Mouse (Mus musculus): ENCODE data around the gene Saa3.
"Not testable (repeated sequence)": the region's sequence is repeated elsewhere in the genome, so short reads cannot be mapped to it uniquely, and the experiment has no call there.

The Saa3 gene

DNA sequence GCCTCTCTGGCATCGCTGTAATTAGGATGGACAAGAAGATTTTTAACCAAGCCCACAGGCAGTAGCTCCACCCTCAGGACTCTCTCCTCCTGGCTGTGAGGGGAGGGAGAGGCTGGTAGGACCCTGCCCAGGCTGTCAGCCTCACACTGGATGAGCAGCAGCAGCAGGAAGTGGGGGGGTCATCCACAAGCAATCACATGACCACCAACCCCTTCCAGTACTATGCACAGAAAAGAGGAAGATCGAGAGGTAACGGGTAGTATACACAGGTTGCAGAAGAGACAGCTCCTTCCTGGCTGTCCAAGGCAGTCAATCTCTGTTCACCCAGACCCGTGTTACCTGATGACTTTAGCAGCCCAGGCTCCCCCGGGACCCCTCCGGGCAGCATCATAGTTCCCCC, 3.2 kb downstream of the Saa3 start:
- no peak for ATAC-seq (ENCODE audit: low TSS enrichment)

DNA sequence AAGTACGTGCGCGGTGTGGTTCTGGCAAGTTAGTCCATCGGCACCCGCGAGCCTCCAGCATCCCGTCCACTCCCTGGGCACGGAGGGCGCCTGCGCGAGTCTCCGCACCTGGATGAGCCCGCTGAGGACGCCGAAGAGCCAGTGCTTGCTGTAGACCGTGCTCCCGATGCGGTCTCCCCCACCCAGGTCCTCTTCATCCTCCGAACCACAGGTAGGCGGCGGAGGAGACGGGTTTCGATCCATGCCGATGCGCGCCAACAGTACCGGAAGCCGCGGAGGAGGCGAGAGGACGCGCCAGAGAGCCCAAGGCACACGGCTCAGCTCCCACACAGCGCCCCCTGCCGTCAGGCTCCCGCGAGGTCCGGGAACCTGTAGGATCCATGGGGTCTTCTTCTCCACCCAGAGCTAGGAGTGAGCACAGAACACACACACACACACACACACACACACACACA, 5.1 kb downstream of the Saa3 start, which contains the start of gene Saal1:
Gene Saal1, minus strand, starts transcription at position 291 of the 455 bp plus-strand sequence.
- ATAC-seq (ENCODE audit: low TSS enrichment) = peak; percentile 92

DNA sequence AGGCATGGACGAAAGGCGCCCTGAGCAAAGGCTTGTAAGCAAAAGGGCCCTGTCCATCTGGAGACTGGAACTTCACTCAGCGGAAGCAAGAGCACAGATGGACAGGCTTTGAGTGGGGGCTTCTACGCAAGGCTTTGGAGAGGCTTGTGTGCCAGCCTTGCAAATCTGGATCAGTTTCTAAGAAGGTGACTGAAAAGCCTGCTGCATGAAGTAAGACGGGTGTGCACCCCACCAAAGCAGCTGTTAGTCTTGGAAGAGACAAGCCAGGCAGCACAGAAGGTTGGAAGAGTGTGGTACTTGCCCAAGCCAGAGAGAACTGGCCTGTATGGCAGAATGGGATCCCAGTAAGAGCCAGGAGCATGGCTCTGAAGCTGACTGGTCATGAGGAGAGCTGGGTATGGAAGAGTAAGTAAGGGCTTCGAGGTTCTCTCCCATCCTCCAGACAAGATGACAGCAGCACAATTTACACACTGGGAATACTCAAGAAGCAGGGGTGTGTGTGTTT, 14.9 kb downstream of the Saa3 start:
- no peak for ATAC-seq (ENCODE audit: low TSS enrichment)

DNA sequence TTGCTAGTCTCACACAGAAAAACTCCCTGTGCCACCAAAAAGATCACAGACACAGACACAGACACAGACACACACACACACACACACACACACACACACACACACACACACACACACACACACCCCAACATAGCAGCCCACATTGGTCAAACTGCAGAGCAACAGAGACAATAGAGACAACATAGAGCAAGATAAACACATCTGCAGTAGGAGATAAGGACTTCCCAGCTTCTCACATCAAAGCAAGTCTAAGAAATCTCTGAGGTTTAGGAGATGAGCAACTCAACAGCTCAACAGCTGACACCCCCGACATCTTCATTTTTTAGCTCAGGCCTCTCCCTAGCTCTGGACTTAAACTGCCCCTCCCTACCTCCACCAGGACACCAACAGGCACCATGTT, 18.7 kb downstream of the Saa3 start:
- no peak for ATAC-seq (ENCODE audit: low TSS enrichment)

DNA sequence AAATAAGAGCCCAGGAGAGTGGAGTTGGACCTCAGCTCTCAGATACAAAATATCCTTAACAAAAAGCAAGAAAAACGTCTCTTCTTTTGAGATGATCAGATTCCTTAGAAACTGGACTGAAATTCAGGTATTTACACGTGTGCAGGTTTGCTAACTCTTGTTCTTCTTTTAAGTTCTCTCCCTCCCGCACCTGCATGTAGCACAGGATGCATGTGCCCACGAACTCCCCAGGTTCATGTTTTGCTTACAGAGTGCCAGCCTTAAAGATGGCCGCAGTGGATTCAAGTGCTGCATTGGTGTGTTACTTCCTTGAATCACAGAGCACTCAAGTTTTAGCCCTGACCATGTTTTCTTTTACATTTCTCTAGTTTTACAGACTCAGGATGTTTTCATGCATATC, 28.7 kb downstream of the Saa3 start:
- ATAC-seq (ENCODE audit: low TSS enrichment) = no peak

DNA sequence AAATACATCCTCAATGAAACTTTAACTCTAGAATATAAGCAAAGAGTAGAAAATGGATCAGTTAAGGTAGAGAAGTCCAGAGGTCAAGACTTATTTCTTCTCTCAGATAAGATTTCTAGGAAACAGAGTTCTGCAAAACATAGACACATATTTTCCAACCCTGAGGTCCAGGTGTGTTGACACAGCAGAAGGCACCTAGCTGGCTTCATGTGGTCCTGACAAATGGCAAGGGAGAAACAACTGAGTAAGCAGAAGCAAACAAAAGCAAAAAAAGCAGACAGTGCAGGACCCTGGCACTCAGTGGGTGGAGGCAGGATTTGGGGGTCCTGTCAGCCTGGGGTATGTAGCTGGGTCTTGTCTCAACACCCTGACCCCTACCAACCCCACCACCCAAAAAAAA, 34.8 kb downstream of the Saa3 start:
- ATAC-seq (ENCODE audit: low TSS enrichment) = no peak

DNA sequence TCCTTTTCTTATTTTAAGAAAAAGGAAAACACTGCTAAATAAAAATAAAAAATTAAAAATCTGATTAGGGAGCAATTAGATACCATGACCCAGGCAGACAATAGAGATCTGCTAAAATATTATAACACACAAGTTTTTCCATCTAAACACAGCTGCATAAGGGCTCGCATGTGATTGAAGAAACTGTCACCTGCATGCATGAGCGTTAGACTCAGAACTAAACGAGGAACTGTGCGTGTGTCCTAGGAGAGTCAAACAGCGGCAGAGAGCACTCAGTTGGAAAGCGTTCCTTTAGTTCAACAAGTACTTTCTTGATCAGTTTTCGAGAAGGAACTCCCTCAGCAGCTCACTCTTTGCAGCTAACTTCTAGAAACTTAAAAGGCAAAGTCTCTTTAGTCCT, 36.5 kb downstream of the Saa3 start:
- not testable (repeated sequence) for ATAC-seq (ENCODE audit: low TSS enrichment)

DNA sequence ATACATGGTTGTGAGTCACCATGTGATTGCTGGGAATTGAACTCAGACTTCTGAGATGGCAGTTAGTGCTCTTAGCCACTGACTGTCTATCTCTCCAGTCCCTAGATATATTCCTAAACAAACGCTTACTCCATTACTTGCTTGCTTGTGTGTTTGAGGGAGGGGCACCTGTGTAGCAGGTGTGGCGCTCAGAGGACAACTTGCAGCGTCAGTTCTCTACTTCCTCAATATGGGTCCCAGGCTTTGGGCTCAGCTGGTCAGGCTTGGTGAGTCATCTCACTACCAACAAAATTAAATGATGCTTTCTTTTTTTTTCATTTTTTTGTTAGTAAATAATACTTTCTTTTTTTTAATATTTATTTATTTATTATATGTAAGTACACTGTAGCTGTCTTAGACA, 37.1 kb downstream of the Saa3 start:
- ATAC-seq (ENCODE audit: low TSS enrichment) = no peak

DNA sequence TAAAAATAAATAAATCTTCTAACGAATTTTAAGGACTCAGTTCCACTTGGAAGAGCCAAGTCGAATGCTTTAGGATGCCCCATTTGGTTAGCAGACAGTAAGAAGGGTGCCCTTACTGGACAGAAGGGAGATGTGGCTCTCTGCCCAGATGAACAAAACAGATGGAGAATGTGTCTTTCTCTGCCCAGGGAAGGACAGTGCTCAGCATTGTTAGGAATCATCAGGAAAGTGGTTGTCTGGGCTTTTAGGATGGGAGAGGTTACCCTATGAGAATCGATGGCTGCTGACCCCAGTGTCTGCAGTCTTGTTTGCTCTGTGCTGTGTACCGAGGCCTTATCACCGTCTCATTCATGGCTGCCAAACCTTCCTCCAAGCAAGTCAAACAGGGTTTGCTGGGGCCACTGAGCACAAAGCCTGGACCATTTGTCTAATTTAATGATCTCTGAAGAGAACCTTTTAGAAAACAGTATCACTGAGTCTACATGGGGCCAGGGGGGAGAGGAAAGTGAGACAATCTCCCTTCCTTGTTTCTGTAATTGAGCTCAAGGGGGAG, 38.6 kb downstream of the Saa3 start:
- ATAC-seq (ENCODE audit: low TSS enrichment) = no peak

DNA sequence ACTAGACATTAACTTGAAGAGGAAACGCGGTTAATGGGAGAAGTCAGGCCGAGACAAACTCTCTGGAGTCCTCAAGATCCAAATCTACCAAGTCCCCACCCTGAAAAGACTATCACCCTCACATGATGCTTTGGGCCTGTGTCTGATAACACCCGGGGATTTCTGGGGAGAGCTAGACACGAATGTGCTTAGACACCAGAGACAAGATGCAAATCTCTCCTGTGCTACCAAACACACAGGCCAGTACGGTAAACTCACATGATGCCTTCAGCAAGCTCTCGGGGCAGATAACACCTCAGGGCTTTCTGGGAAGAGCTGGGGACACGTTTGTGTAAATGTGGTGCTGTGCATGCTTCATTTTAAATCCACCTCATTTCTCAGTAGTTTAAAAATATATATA, 39.6 kb downstream of the Saa3 start:
- ATAC-seq (ENCODE audit: low TSS enrichment) = no peak

DNA sequence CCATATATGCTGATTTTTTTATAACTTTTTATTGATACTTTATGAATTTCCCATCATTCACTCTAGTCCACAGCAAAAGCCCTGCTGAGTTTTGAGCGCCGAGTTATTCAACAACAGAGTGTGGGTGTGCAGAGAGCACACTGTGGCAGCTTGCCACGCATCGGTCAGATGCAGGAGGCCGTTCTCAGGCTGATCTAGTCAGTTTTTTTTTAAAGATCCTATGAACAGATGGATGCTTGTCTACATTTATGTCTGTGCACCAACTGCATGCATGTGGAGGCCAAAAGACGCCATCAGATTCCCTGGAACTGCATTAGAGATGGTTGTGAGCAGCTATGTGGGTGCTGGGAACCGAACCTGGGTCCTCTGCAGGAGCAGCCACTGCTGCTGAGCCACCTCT, 40.4 kb downstream of the Saa3 start:
- no peak for ATAC-seq (ENCODE audit: low TSS enrichment)

DNA sequence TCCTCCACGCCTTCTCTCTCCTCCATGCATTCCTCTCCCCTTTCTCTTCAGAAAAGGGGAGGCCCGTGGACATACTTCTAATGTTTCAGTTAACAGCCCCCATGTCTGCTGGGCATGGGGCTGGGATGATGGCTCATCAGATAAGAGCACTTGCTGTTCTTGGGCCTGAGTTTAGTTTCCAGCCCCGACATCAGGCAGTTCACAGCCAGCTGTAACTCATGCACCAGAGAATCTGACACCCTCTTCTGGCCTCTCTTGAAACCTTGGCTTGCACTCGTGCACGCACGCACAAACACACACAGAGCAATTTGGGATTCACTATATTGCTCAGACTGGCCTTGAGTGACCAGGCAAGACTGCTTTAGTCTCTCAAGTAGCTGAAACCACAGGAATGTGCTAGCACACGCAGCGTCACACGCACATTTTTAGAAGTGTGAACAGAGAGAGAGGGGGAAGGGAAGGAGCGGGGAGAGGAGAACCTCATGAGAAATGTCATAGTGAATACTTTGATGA, 43.3 kb downstream of the Saa3 start, which contains the start of gene Tph1:
Gene Tph1, minus strand, starts transcription at position 378 of the 513 bp plus-strand sequence.
- no peak for ATAC-seq (ENCODE audit: low TSS enrichment)

DNA sequence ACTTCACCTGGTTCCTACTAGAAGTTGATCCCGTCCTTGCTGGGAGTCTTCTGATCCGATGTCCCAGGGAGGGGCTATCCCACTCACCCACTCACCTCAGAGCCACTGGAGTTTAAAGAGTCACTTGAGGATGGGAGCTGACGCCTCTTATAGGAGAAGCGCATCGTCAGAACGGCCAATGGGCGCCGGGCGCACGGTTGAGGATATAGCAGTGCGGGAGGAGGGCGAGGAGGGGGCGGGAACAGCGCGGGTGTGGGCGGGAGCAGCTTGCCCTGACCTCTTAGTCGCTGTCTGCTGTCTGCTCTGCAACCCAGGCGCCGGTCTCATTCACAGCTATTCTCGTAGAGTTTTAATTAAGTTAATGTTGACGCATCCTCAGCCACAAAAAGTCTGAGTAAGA, 48.2 kb downstream of the Saa3 start:
- no peak for ATAC-seq (ENCODE audit: low TSS enrichment)

DNA sequence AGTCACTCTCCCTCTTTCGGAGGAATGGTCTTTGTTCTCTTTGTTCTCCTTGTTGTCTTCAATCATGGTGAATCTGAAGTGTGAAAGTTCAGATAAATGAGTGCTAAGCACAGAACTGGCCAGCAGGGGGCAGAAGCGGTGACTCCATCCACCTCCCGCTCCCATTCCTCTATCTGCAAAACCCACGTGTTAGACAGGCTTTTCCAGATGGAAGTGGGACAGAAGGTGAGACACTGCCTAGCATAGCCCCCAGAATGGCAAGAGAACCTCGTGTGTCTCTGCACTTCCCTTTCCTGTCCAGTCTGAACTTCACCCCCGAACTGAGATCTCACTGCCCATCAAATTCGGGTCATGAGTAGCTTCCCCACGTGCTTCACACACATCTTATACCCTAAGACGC, 50.3 kb downstream of the Saa3 start:
- no peak for ATAC-seq (ENCODE audit: low TSS enrichment)
